Mouse (Mus musculus): ENCODE data around the gene Rpl29. TPM values are rescaled to one million over a fixed set of nuclear protein-coding genes. Genes with fewer than 3 reads are reported as not detected.

Rpl29 gene
- polyA plus RNA-seq, 1 experiment = 913 TPM

- TF ChIP-seq CTCF (IDR thresholded peaks at IDR 0.05; ENCODE audit: borderline replicate concordance, extremely low read depth, insufficient read depth, insufficient read length) = no peak
- TF ChIP-seq POLR2A (IDR thresholded peaks at IDR 0.05; ENCODE audit: borderline replicate concordance, extremely low read depth, insufficient read depth, insufficient read length, poor library complexity, severe bottlenecking) = no peak
- DNase-seq (ENCODE audit: low read depth) = no peak
Observed at GRCm38 (mm10) chr9:106449947-106450346, 20.7 kb downstream of the Rpl29 start.

GRCm38 (mm10) chr9:106450661-106451060 is 21.4 kb downstream of the Rpl29 start:
- no peak for TF ChIP-seq POLR2A (IDR thresholded peaks at IDR 0.05; ENCODE audit: borderline replicate concordance, extremely low read depth, insufficient read depth, insufficient read length, poor library complexity, severe bottlenecking)
- TF ChIP-seq CTCF (IDR thresholded peaks at IDR 0.05; ENCODE audit: borderline replicate concordance, extremely low read depth, insufficient read depth, insufficient read length) = no peak
- peak; percentile 59 for DNase-seq (ENCODE audit: low read depth)

- TF ChIP-seq POLR2A (IDR thresholded peaks at IDR 0.05; ENCODE audit: borderline replicate concordance, extremely low read depth, insufficient read depth, insufficient read length, poor library complexity, severe bottlenecking) (no peak), CTCF (IDR thresholded peaks at IDR 0.05; ENCODE audit: borderline replicate concordance, extremely low read depth, insufficient read depth, insufficient read length) (no peak)
- no peak for DNase-seq (ENCODE audit: low read depth)
Observed at GRCm38 (mm10) chr9:106451298-106451697, 22.0 kb downstream of the Rpl29 start.

GRCm38 (mm10) chr9:106451899-106452298 is 22.6 kb downstream of the Rpl29 start:
- no peak for TF ChIP-seq CTCF (IDR thresholded peaks at IDR 0.05; ENCODE audit: borderline replicate concordance, extremely low read depth, insufficient read depth, insufficient read length)
- no peak for TF ChIP-seq POLR2A (IDR thresholded peaks at IDR 0.05; ENCODE audit: borderline replicate concordance, extremely low read depth, insufficient read depth, insufficient read length, poor library complexity, severe bottlenecking)
- DNase-seq (ENCODE audit: low read depth) = no peak

- DNase-seq (ENCODE audit: low read depth) = no peak
- no peak for TF ChIP-seq POLR2A (IDR thresholded peaks at IDR 0.05; ENCODE audit: borderline replicate concordance, extremely low read depth, insufficient read depth, insufficient read length, poor library complexity, severe bottlenecking)
- TF ChIP-seq CTCF (IDR thresholded peaks at IDR 0.05; ENCODE audit: borderline replicate concordance, extremely low read depth, insufficient read depth, insufficient read length) = no peak
Observed at GRCm38 (mm10) chr9:106452351-106452750, 23.1 kb downstream of the Rpl29 start.

GRCm38 (mm10) chr9:106452821-106453220 is 23.6 kb downstream of the Rpl29 start:
- TF ChIP-seq POLR2A (IDR thresholded peaks at IDR 0.05; ENCODE audit: borderline replicate concordance, extremely low read depth, insufficient read depth, insufficient read length, poor library complexity, severe bottlenecking) (no peak), CTCF (IDR thresholded peaks at IDR 0.05; ENCODE audit: borderline replicate concordance, extremely low read depth, insufficient read depth, insufficient read length) (no peak)
- DNase-seq (ENCODE audit: low read depth) = peak; percentile 68

GRCm38 (mm10) chr9:106453271-106454070 is 24.2 kb downstream of the Rpl29 start, which contains the start of gene Pcbp4:
Gene Pcbp4 (plus strand): TSS chr9:106453291.
- TF ChIP-seq CTCF (IDR thresholded peaks at IDR 0.05; ENCODE audit: borderline replicate concordance, extremely low read depth, insufficient read depth, insufficient read length) (no peak), POLR2A (IDR thresholded peaks at IDR 0.05; ENCODE audit: borderline replicate concordance, extremely low read depth, insufficient read depth, insufficient read length, poor library complexity, severe bottlenecking) (peak; percentile 56)
- DNase-seq (ENCODE audit: low read depth) = peak; percentile 86

GRCm38 (mm10) chr9:106454071-106454761 is 25.0 kb downstream of the Rpl29 start:
- TF ChIP-seq POLR2A (IDR thresholded peaks at IDR 0.05; ENCODE audit: borderline replicate concordance, extremely low read depth, insufficient read depth, insufficient read length, poor library complexity, severe bottlenecking) = no peak
- no peak for TF ChIP-seq CTCF (IDR thresholded peaks at IDR 0.05; ENCODE audit: borderline replicate concordance, extremely low read depth, insufficient read depth, insufficient read length)
- peak; percentile 62 for DNase-seq (ENCODE audit: low read depth)

GRCm38 (mm10) chr9:106454888-106455681 is 25.8 kb downstream of the Rpl29 start:
- DNase-seq (ENCODE audit: low read depth) = peak; percentile 84
- TF ChIP-seq CTCF (IDR thresholded peaks at IDR 0.05; ENCODE audit: borderline replicate concordance, extremely low read depth, insufficient read depth, insufficient read length) = no peak
- peak; percentile 25; the same call in 1 of the 2 replicates for TF ChIP-seq POLR2A (IDR thresholded peaks at IDR 0.05; ENCODE audit: borderline replicate concordance, extremely low read depth, insufficient read depth, insufficient read length, poor library complexity, severe bottlenecking)

- peak; percentile 86 for DNase-seq (ENCODE audit: low read depth)
- no peak for TF ChIP-seq CTCF (IDR thresholded peaks at IDR 0.05; ENCODE audit: borderline replicate concordance, extremely low read depth, insufficient read depth, insufficient read length)
- TF ChIP-seq POLR2A (IDR thresholded peaks at IDR 0.05; ENCODE audit: borderline replicate concordance, extremely low read depth, insufficient read depth, insufficient read length, poor library complexity, severe bottlenecking) = no peak
Observed at GRCm38 (mm10) chr9:106456325-106457162, 27.3 kb downstream of the Rpl29 start.

Data from brain, embryonic 14.5 days (tissue).